Mouse (Mus musculus): Measurements from ENCODE around the gene Phf21a.

- TF ChIP-seq CTCF (IDR thresholded peaks at IDR 0.05; ENCODE audit: control insufficient read depth, insufficient read depth, low read length) (no peak), POLR2A (IDR thresholded peaks at IDR 0.05; ENCODE audit: borderline replicate concordance, control insufficient read depth, low read depth, low read length) (no peak)
Observed at GRCm38 (mm10) chr2:92257372-92257956, 164.5 kb downstream of the Phf21a start.

Measured in bone marrow, adult 2 months (tissue).